Mouse (Mus musculus): ENCODE data around the gene Slc18a2.

DNA sequence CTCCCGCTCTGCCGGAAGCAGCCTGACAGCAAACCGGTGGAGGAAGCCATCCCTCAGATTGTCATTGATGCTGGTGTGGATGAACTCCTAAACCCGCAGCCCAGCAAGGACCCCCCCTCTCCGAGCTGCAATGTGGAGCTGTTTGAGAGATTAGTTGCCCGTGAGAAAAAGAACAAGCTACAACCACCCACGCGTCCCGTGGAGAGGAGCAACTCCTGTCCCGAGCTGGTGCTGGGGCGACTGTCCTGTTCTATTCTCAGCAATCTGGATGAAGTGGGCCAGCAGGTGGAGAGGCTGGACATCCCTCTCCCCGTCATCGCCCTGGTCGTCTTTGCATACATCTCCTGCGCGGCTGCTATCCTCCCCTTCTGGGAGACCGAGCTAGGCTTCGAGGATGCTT lies 25.7 kb upstream of the Slc18a2 start:
- TF ChIP-seq MAFK (IDR thresholded peaks at IDR 0.05; ENCODE audit: insufficient read depth, low read depth, low read length), result no peak
- no peak for TF ChIP-seq HCFC1 (IDR thresholded peaks at IDR 0.05; ENCODE audit: borderline replicate concordance, insufficient read depth, low read length)
- TF ChIP-seq ZNF384 (IDR thresholded peaks at IDR 0.05; ENCODE audit: low read depth, low read length), result no peak
